Mouse (Mus musculus) spleen, postnatal 14 days (tissue): ENCODE data around the gene Cpn2.

ENCODE experiments used
- DNase-seq, 2 experiments: peaks; one replicate each; pipeline ENCODE4 v3.0.0; 2021 to 2022; ENCODE audit warnings: low spot score in 2 of 2

Cpn2 gene

DNA sequence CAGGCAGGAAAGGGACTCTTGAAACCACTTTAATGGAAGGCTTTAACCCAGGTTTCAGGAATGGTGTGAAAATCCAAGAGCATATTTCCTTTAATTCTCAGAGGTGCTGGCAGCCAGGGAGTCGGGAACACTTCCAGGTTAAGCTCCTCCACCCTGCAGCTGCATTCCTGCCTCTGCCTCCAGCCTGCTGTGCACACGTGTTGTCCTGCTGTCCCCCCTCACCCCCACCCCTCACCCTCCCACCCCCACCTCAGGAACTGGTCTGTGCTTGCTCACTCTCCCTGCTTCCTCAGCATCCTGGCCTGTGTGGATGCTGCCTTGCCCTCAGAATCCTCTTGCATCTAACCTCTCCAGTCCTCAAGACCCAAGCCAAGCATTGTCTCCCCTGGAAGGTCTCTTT lies 25.7 kb downstream of the Cpn2 start:
- no peak for DNase-seq

DNA sequence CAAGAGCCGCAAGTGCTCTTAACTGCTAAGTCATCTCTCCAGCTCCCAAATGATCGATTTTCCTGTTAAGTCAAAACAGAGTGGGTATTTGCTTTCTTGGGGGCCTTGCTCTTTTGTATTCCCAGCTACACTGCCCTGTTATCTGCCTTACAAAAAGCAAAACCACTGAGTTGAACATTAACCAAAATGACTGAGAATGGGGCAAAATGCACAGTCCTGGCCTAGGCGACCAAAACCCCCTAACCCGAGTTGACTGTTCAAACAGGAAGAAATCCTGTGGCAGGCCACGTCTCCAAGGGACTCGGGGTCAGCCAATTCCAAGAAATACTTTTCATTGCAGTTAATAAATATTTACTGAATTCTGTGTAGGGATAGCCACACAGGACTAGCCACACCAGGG lies 28.5 kb downstream of the Cpn2 start:
- no peak for DNase-seq

DNA sequence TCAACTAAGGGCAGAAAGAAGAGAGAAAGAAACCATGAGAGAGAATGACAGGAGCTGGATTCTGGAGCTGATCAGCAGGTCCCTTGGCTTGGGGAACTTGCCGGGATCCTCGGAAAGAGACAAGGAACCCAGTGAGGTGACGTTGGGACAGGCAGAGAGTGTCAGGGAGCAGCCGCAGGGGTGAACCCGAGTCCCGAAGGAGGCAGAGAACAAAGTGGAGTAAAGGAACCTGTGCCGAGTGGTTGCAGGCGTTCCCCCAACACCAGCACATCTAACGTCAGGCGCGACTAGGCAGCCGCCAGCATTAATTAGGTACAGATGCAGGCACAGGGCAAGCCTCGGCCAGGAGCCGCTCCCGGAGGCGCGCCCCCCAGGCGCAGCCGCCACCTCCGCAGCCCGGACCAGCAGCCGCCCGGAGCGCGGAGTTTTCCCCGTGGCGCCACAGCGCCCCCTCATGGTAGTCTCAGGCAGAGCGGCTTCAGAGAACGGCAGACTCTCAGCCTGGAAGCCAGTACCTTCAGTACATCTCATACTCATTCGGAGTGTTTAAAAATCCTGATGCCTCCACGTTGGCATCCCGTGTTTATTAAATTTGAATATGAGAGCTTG lies 31.1 kb downstream of the Cpn2 start:
- peak; percentile 62 to 78 for DNase-seq

DNA sequence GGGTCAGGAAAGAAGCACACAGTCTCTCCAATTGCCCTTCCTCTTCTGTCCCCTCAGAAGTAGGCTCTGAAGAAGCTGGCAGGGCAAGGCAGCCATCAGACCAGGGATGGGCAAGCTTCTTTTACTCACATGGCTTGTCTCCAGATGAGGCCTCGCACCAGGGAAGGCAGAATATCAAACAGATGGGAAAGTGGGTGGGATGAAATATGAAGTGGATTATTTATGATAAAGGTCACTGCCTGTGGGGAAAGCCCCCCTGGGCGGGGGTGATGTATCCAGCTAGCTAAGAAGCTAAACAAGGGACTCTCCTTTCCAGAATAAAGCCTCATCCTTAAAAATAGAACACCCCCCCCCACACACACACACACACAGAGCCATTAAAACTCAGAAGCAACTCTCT lies 31.7 kb downstream of the Cpn2 start:
- no peak for DNase-seq

DNA sequence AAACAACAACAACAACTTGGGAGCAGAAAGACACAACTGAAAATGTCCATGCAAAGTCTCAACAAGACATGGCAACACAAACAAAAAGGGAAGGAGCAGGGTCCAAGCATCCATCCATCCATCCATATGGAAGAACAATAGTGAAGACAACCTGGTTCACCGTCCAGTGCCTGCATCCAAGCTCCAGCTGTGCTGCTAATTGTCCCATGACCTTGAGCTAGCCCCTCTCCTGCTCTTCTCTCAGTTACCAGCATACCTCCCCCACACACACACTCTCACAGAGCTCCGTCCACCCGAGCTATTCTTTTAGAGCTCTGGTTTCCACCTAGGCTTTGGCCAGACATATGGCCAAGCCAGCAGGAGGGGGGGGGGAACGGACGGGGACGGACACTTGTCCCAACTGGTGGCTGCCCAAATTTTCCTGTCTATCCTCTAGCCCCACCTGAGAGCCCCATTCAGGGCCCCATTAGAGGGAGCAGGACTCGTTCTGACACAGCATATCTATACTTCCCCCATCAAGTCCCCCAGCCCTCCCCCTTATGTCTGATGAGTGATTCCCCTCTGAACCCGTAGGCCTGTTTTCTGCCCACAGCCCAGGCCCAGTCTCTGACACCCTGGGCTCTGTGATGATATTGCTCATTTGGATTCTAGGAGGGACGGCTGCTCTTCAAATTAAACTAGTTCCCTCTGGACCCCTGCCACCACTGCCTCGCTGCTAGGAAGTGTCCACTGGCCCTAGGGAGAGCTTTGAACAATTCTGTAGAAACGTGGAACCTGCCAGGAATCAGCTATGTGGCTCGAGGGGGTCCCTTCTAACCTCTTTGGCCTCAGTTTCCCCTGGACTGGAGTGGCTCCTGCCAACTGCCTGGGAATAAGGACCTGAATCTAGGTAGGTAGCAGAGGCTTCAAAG lies 32.4 kb downstream of the Cpn2 start:
- DNase-seq: no peak

DNA sequence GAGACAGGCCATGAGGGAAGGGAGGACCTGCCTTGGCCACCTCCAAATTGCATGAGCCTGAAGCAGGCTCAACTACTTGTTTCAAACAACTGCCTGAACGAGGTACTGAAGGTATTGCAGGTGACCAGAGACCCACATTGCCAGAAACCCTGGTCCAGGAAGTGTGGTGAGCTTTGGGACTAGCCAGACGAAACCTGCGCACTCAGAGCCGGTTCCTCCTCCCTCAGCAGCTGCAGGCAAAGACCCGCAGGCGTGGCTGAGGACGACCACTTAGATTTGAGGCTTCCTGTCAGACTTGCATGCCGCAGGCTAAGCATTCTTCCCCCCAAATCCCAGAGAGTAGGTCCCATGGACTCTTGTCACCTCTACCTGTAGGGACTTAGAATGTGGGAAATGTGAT lies 33.2 kb downstream of the Cpn2 start:
- DNase-seq: no peak

DNA sequence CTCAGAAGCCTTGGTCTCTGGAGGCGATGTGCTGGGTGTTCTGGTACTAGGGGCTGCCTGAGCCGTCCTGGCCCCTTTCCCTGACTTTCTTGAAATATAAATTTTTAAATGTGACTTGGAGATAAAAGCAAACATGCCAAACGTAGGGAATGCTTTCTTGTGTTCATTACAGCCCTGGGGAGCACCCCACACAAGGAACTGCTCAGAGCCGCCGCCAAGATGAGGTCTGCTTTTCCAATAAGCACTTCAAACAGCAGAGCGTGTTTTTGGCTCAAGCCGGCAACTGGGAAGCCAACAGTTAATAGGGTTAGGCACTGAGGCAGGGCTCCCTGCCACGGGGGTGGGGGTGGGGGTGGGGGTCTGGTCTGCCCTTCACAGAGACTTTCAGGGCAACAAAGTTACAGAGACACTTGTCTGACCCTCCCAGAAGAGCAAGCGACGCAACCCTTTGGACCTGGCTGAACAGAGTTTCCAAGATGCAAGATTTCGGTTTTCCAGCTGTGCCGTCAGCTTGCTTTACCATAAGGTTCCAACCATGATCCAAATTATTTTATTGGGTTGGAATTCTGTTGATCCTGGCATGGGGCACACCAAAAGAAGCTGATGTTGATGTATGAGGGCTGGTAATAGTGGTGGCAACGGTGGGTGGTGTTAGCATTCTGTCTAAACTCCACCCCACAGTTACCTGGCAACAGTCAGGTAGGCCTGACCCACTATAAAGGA lies 35.3 kb downstream of the Cpn2 start:
- DNase-seq: no peak

DNA sequence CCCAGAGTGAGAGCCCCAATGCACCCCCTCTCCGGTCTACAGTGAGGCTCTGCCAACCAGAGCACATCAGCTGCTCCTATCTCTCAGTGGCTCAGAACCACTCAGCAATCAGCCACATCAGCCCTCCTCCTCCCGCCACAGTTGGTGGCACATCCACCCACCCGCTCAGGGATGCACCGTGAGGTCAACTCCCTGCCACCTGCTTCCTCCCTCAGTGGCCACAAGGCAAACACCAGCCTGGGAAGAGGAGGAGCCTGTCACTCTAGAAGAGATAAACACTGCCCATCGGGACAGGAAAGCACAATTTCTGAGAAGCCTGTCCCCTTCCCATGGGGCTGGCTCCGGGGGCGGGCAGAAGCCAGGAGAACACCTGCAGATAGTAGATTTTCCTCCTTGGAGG lies 39.9 kb downstream of the Cpn2 start:
- peak in 1 of 2 experiments; percentile 6 for DNase-seq

DNA sequence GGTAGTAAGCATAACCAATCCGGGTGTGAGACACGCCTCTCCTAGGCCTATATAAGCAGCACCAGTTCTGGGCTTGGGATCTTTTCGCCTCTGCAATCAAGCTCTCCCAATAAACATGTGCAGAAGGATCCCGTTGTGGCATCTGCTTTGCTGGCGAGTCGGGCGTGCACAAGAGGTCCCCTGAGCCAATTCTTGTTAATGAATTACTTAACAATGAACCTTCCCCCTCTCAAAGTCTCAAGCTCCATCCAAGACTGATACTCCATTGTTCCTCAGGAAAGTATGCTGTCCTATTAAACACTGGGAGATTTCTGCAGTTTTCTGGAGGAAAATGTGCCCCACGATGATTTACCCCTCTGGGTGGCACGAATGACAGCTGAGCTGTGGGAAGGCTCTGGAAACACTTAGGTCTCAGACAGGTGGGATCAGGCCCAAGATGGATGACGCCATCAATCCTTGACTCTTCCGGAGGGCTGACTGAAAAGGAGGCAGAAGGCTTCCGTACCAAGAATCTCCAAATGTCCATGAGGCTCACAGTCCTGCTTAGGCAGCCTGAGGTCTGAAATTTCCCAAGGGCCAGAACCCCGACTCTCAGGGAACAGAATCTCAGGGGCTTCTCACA lies 46.0 kb downstream of the Cpn2 start:
- no peak for DNase-seq

DNA sequence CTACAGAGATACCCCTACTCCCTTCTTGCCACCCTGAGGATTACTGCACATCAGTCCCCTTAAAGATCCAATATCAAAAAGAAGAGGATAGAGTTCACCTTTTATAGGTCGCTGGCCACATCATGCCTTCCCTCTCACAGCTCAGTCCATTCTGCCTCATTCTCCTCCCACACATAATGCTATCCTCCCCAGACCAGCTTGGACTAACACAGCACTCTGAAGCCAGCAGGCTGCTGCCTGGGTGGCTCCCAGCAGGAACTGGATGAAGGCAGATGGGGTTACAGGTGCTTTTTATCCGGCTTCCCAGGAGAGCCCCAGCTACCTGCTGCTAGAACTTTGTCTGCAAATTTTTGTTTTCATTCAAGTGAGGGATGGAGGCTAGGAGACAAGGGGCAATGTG lies 51.5 kb downstream of the Cpn2 start:
- no peak for DNase-seq

DNA sequence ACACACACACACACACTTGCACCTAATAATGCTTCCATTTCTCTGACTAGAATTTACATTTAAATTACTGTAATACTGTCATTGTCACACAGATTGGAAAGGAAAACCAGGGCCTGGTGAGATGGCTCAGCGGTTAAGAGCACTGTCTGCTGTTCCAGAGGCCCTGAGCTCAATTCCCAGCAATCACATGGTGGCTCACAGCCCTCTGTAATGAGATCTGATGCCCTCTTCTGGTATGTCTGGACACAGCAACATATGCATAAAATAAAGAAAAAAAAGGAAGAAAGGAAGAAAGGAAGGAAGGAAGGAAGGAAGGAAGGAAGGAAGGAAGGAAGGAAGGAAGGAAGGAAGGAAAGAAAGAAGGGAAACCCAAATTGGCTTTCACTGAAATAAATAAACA lies 53.7 kb downstream of the Cpn2 start:
- no peak for DNase-seq

DNA sequence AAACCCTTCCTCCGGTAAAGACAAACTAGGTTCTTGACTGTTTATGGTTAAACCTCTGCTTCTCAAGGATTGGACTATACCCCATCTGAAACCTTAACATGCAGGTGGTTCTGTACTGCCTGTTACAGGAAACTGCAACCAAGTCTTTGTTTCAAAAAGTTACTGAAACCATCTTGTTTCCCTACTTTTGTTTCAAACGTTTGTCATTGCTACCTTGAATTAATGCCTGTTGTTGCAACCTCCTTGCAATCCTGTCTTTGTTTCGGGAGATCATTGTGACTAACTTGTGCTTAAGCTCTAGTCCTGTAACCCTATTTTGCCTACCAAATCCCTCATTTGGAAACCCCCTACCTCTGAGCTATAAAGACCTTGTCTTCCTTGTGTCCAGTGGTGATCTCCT lies 55.3 kb downstream of the Cpn2 start:
- DNase-seq: no peak

DNA sequence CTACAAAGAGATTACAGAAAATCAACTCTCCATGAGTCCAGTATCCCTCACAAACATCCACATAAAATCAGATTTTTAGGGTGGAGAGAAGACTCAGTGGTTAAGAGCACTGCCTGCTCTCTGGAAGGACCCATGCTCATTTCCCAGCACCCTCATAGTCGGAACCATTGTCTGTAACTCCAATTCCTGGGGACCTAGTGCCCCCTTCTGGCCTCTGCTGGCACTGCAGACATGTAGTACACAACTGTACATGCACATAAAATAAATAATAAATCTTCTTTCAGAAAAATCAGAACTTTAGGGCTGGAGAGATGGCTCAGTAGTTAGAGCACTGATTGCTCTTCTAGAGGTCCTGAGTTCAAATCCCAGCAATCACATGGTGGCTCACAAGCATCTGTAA lies 58.0 kb downstream of the Cpn2 start:
- no peak for DNase-seq

DNA sequence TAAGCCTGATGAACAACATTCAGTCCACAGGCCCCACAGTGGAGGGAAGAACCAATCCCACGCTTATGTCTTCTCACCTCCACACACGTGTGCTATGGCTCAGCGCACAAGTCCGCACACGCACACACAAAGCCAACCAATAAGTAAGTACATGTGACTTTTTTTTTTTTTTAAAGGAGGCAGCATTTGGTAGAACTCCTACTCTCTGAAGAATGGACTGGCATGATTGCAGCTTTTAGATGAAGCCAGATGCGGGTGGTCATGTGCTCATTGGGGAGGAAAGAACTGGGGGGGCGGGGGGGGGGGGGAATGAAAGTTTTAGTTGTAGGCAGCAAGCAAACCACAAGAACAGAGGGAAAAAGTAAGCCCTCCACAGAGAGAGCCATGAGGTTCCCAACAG lies 59.3 kb downstream of the Cpn2 start:
- no peak for DNase-seq

DNA sequence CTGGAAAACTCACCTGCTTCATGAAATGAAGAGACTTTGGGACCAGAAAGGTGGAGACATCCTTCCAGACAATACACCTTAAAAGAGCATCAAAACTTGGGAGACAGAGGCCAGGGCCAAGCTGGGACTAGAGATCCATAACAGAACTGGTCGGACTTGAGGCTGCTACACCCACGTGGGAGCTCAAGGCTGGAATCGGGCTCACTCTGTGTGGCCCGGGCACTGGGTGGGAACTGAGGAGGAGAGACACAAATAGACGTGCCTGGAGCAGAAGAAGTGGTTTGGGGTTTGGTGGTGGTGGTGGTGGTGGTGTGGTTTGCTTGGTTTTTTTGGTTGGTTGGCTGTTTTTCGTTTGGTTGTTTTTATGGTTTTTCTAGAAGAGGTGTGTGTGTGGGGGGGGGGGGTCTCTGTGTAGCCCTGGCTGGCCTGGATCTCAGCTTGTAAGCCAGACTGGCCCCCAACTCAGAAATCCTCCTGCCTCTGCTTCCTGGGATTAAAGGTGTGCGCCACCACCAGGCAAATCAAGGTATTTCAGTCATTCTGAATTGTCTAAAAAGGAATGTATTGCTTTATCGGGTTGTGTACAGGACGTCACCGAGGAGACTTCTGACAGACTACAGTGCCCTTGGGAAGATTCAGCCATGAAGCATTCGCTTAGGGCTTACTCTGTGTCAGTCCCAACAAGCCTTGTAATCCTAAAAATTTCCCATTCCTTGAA lies 60.0 kb downstream of the Cpn2 start:
- DNase-seq: no peak
